Mouse (Mus musculus): ENCODE data around the gene Gcdh.

Gene Gcdh

DNA sequence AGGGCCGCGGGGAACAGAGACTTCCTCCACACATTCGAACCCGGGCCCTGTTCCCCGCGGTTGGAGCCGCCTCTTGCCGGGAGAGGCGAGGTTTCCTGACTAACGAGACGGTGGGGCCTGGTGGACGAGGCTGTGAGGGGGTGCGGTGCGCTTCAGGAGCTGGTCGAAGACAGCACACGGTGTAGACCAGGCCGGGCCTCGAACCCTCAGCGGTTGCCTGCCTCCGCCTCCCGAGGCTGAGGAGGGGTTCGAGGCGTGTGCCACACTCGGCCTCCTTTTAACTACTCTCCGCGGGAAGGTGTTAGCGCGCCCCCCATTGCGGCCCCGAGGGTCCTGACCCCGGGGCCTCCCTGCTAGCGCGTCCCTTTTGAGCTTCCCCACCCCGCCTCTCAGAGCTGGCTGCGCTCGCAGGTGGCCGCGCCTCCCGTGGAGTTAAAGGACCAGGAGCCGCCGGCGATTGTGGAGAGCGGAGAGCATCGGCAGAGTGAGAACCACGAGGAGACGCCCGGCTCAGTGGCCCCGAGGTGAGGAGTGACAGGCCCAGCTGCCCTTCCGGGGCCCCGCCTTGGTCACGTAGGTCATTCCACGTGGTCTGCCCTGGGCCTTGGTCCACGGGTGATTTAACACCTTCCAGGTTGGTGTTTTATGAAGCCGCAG is 21.3 kb downstream of the Gcdh start:
- DNase-seq (ENCODE audit: low spot score) = no peak

DNA sequence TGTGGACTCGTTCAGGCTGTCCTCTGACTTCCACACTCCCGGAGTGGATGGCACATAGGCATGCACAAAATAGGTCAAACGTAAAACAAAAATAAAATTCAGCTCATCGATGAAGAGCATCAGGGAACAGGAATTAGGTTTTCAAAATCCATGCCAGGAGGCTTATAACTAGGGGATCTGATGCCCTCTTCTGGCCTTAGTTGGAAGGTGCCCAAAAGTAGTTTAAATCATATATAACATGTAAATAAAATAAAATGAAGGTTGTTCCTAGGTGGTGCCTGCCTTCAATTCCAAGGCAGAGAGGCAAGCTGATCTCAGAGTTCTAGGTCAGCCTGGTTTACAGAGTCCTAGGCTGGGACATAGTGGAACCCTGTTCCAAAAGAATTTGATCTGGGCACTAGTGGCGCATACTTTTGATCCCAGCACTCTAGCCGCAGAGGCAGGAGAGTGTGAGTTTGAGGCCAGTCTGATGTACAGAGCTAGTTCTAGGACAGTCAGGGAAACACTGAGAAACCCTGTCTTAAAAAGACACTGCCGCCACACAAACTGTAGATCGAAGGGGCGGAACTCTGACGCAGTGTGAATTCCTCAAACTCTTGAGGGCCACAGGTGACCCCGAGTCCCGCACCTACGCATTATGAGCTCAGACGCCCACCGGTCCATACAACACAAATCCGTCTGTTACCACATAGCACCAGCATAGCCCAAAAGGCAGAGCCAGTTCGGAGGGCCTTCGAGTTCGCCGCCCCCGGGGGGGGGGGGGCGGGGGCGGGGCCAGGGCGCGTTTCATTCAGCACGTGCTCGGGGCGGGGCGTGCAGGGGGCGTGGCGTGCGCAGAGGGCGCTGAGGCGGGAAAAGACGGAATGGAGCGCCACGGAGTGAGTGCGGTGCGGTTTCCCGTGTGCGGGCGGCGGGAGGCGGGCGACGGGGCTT is 22.1 kb downstream of the Gcdh start, which contains the start of gene Syce2:
Gene Syce2, plus strand, starts transcription at position 736 of the 933 bp plus-strand sequence.
- peak; percentile 59 for DNase-seq (ENCODE audit: low spot score)

DNA sequence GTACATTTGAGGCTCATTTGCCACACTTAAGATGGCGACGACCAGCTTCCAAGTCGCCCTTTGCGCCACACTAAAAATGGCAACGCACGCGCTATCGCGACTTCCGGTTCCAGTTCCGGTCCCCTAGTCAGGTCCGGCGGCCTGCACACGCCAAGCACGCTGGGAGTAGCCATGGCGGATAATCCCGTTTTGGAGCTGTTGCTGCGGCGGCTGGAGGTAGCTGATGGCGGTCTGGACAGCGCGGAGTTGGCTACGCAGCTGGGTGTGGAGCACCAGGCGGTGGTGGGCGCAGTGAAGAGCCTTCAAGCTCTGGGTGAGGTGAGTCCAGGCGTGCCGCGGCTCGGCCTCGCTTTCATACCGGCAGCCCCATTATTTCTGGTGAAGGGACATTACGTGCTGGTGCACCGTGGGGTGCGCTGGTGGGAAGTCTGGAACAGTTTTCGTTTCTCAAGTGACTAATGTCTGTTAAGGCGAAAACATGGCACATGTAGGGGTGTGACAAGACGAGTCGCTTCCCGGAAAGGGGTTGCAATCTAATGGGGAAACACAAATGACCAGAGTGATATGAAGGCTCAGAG is 36.8 kb downstream of the Gcdh start, which contains the start of gene Farsa:
Gene Farsa, plus strand, starts transcription at position 126 of the 578 bp plus-strand sequence.
- peak; percentile 97 for DNase-seq (ENCODE audit: low spot score)

DNA sequence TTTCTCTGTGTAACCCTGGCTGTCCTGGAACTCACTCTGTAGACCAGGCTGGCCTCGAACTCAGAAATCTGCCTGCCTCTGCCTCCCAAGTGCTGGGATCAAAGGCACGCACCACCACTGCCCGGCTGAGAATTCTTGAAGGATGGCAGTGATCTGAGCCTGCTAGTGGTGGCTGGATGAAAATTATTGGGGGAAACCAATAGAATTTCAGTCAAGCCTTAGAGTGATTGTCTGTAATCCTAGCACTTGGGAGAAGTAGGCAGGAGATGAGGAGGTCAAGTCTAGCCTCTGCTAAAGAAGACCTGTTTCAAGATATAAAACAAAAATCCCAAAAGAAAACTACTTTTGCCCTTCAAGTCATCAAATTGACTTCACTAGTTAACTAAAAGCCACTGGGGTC is 37.3 kb downstream of the Gcdh start:
- no peak for DNase-seq (ENCODE audit: low spot score)

DNA sequence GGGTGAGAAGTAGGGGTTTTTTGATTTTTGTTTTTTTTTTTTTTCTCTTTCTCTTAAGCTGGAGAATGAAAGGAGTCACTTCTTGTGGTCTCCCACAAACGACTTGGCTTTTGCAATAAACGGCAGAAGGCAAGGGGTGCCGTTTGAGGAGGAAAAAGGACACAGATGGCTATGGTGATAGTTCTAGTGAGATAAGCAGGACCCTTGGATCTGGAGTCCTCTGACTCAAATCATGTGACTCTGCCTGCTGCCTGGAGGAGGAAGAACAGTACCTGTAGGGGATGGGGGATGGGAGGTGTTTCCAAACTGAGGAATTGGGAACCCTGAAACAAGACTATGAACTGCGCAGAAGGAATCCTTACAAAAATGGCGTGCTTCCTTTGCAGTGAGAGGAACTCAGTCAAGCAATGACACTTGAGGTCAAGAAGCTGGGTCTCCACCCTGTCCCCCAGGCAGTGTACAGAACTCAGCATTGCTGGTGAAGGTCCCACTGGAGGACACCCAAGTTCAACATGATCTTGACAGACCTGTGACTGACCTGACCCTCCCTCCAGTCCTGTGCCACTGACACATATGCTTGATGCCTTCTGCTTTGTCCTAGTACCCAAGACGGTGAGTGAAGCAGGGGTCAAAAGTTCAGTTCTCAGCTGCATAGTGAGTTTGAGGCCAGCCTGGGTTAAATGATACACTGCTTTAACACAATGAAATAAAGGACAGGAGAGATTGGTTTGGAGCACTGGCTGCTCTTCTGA is 45.9 kb downstream of the Gcdh start:
- peak; percentile 39 for DNase-seq (ENCODE audit: low spot score)

DNA sequence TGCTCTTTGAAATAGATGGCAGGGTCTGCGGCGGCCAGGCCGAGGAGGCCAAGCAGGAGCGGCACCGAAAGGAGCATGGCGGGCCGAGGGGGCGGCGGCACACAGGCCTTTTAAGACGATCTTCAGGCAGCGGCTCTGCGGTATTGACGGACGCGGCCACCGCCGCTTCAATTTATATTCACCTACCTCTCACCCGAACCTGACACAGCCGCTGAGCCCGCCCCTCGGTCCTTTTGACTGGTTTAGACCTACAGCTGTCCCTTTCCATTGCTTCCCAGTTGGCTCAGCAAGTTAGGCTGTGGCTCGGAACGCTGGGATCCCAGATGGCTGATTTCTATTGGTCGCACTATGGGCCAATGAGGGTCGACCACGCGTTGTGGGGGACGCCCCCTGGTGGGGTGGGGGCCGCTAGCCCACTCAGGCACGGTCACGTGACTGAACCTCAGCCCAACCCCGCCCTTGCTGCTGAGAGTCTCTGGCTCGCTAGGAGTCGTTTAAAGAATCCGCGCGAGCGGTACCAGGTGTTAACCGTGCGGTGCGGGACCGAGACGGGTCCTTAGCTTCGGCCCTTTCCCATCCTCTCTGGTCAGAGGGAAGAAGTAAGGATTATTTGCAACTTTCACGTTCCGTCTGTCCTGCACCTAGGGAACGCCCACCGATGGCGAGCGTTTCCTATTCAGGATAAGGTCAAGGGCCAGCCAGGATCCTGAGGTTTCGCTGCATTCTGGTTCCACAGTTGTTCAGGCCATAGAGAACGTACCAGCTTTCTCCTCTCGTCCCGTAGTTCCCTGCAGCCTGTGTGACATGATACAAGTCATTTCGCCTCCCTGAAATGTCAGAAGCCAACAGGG is 46.8 kb downstream of the Gcdh start, which contains the start of gene Calr:
Gene Calr, minus strand, starts transcription at position 213 of the 851 bp plus-strand sequence.
- DNase-seq (ENCODE audit: low spot score) = peak; percentile 100

DNA sequence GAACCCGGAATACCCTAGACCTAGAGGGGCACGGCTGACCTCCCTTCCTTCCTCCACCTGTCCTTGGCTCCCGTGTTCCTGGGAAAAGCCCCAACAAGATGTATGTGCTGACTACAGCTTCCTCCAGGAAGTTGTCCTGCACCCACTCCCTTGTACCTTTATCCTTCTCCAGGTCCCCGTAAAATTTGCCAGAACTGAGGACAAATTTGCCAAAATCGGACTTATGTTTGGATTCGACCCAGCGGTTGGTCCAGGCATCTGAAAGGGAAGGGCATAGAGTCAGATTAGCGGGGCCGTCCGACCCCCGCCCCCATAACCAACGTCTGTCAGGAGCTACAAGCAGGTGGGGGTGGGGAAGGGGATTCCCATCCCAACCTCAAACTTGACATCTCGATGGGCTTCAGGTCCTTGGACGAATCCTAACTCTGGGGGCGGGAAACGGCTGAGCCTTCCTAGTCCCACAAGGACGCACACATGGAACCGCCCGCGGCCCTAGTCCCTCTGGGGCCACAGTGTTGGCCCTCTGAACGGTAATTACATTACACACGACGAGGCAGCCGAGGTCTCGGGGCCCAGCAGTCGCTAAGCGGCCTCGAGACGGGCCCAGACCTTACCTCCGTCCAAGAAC is 47.5 kb downstream of the Gcdh start:
- no peak for DNase-seq (ENCODE audit: low spot score)

DNA sequence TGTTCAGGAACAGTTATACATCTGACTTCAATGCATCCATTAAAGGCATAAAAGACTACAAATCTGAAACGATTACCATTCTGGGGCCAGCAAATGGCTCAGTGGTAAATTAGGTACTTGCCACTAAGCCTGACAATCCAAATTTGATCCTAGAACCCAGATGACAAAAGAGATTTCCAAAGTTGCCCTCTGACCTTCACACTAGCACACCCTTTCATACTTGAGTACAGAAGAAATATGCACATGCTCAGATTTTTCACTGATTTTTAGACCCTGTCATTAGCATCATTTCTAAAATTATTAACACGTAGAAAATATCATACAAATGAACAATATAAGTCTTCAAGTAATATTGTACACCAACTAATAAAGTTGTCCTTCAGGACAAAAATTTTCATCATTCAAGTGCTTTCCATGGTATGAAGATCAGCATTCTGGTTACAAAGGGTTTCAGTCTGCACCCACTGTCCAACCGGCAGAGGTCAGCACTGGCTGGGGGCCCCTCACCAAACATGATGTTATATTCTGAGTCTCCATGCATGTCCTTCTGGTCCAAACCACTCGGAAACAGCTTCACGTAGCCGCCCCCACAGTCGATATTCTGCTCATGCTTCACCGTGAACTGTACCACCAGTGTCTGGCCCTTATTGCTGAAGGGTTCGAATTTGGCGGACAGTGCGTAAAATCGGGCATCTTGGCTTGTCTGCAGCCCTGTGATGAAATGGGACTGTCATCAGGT is 48.2 kb downstream of the Gcdh start:
- DNase-seq (ENCODE audit: low spot score) = peak; percentile 85

DNA sequence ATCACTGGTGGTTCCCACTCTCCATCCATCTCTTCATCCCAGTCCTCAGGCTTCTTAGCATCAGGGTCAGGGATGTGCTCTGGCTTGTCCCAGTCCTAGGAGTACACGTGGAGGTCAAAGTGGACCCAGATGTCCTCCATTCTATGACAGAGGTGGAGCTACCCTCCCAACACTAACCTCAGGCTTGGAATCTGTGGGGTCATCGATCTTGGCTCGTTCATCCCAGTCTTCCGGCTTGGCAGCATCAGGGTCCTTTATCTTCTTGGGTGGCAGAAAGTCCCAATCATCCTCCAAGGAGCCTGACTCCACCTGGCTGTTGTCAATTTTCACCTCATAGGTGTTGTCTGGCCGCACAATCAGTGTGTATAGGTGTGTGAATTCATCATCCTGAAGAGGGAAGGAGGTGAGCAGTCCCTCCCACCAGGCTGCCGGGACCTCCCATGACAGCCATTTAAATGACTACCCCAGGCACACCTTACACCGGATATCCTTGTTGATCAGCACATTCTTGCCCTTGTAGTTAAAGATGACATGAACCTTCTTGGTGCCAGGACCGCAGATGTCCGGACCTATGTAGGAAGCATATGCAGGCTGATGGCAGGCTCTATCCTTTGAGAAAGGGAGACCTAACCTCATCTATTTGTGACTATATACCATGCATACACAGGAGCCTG is 49.2 kb downstream of the Gcdh start:
- peak; percentile 48 for DNase-seq (ENCODE audit: low spot score)

DNA sequence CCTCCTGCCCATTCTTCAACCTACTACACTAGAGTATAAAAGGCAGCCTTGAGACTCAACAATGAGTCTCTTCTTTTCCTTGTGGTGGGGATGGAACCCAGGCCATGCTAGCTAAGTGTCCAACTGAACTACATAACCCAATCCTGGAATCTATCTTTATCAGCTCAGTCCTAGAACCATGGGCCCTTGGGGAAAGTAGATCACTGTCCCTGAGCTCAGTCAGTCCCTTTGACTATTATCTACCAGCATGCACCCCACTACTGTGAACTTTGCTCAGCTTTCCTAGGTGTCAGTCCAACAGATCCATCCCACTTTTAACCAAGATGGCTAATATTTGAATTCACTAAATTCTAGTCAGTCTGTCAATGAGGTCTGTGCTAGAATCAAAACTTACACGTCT is 52.2 kb downstream of the Gcdh start:
- no peak for DNase-seq (ENCODE audit: low spot score)

DNA sequence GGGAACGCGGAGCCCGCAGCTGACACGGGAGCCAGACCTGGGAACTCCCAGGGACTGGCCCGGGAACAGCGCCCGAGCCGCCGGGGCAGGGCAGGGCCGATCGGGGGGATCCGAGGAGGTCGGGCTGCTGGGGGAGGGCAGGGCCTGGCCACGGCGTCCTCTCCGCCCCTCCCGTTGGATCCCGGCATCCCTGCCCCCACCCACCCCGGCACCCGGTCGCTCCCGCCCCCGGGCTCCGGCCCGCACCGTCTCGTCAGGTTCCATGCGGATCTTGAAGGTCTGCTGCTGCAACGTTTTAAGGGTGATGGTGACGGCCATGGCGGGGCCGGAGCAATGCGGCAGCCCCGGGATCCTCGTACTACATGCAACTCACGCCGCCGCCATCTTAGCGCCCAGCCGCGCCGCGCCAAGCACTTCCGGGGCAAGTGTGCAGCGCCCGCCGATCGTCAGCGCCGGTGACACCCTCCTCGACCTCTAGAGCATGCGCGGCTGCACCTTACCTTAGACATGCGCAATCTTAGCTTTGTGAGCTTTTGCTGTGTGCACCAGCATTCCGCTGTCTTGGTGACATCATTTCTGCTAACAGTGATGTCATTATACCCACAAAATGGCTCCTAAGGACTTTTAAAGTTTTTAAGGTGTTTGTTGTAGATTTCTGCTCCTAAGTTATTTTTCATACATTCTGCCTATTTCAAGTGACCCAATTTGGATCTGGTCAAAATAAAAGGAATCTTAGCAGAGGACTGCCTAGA is 53.3 kb downstream of the Gcdh start, which contains the start of gene Rad23a:
Gene Rad23a, minus strand, starts transcription at position 418 of the 752 bp plus-strand sequence.
- peak; percentile 98 for DNase-seq (ENCODE audit: low spot score)

DNA sequence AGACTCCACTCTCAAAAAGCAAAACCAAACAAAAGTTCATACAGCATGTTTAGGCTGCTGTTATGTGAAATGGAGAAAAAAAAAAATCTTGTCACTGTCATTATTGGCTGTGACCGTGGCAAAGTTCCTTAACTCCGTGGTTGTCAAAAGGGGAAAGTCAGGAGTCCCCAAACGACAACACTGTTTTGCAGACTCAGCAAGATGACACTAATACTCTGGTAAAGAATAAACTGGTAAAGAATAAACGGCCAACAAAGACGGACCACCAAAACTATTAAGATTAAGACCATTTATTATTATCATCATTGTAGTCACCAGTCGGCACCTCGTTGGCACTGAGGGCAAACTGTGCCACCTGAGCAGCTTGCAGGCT is 53.9 kb downstream of the Gcdh start:
- no peak for DNase-seq (ENCODE audit: low spot score)

DNA sequence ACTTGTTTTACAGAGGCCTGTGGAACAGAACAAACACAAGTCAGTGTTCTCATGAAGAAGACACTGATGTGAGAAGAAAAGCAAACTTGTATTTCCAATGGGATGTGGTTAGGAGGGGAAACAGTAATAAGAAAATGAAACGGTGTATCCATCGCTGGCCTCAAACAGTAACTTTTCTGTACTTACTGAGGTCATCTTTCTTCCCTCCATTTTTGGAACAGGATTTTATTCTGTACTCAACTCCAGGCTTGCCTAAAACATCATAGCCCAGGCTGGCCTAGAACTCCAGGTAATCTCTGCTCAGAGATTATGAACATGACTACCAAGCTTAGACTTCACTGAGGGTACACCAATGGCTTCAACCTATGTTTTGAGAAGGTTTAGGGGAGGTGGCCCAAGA is 54.3 kb downstream of the Gcdh start:
- no peak for DNase-seq (ENCODE audit: low spot score)

DNA sequence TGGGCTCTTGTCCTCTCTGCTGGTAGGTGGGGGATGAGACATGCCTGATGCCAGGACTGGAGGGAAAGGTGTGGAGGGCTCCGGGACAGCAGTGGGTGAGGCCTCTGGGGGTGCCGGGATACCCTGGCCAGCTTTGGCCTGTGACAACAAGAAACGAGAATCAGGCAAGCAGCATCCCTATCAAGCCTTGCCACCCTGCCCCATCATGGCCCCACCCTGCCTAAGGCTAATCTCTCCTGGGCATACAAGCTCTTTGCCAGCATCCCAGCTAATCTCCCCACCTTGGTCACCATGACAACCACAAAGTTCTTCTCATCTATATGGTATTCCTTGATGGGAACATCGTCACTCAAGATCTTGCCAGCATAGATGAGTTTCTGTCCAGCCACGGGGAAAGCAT is 55.2 kb downstream of the Gcdh start:
- no peak for DNase-seq (ENCODE audit: low spot score)

DNA sequence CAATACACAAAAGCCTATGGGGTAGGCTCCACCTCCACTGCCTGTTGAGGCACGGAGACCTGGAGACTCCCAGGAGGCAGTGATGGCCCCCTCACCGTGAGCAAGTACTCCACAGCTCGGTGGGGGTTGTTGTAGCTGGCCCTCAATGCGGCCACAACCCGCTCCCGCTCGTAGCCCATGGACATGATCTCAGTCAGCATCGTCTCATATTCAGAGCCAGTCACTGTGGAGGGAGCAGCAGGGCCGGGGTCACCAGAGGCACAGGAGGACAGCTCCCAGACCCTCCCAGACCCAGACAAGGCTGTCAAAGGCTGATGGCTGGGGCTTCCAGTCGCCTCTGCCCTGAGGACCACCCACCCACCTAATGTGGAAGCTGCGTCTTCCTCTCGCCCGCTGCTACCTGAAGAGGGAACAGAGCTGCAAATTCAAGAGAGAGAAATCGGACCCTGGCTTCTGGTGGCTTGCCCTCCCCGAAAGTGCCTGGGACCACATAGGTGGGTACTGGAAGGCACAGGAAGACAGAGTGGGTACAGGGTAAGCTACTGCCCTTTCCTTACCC is 55.7 kb downstream of the Gcdh start:
- no peak for DNase-seq (ENCODE audit: low spot score)

DNA sequence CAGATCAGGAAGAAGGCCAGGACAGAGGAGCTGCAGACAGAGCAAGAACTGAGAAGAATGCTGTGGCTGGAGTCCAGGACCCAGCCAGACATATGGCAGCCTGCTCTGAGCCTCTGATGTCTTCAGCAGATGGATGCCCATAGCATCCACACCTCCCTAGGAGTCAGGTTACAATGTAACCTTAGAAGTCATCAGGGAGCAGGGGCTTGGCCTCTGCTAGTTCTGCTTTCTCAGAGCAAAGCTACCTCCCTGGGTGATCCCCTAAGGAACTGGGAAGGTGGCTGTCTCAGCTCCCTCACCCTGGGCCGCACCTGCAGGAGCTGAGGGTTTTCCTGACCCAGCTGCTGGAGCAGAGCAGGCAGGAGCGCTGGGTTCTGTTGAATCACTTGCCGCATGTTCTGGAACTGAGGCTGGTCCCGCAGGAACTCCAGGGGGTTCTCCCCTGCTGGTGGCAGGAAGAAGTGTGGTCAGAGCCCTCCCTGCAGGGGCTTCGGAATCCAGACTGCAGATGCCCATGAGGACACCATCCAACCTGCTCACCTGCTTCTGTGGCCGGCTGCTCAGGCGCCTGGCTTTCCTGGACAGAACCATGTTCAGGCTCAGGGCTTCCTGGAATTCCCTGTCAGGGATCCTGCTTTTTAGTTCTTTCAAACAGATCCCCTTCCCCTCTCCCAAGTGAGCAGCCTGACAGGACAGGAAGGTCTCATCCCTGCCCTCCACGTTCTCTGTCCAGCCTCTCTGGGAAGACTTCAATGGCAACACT is 56.4 kb downstream of the Gcdh start:
- peak; percentile 71 for DNase-seq (ENCODE audit: low spot score)

Data from MN1 (cell line).